Mouse (Mus musculus) spleen, adult 12 weeks (tissue): Measurements from ENCODE around the gene Phactr3.

Source experiments
- DNase-seq: peaks from one replicate; pipeline ENCODE4 v3.0.0; 2022; ENCODE audit warnings: low spot score

Phactr3 gene

DNA sequence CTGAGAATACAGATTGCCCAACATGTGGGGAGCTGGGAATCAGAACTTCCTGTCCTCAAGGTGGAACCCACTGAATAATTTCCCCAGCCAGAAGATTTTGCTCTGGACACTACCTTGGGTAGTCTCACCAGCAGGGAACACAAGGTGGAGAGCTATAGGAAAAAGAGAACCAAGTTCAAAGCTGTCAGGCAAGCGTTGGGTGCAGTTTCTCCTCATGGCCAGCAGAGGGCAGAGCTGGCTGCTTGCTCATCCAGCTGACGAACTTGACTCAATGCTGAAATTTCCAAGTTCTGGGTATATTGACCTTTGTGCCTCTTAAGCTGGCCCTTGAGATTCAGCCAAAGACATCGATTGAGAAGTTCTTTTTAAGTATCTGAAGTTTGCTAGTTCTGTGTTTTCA is 18.7 kb downstream of the Phactr3 start:
- no peak for DNase-seq

DNA sequence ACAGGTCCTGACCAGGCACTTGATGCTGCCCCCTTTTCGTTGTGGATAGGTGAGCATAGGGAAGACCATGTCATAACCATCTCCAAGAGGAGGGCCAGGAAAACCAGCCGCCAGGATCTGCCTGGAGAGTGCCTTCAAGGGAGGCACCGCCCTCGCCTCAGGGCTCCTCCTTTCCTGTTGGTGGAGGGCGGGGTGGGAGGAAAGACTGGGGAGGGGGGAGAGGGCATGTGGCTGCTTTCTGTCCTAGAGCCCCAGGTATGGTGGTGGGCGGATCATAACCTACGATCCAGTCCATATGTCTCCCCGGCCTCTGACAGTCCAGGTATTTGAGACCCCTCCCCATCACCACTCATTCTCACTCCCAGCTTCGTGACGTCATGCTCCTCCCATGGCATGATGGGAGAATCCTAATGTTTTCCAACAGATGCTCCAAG is 22.7 kb downstream of the Phactr3 start:
- no peak for DNase-seq

DNA sequence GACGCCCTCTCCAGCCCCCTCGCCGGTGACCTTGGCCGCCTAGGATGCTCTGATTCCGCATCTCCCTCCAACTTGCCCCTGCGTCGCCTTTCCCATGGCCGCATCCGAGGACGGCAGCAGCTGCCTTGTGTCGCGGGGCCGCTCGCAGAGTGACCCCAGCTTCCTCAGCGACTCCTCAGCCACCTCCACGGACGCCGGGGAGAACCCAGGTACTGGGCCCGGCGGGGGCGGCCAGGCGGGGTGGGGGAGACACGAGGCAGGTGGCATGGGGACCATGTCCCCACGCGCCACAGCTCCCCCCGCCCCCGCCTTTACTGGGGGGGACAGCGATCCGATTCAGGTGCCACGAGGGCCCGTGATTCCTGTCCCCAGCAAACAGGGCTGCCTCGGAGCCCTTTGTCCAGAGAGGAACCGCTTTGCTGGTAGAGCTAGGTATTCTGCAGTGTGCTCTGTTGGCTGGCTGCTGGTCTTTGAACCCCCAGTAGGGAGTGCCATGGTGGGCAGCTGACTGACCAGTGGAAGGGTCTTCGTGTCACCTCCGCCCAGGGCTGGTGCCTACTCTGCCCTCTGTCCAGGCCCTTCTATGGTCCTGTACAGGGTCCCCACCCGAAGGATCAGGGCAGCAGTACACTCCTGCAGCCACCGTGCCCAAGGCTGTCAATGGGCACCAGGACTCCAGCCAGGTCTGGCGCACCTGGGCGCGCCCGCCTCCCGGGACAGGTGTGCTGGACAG is 23.7 kb downstream of the Phactr3 start:
- DNase-seq = no peak

DNA sequence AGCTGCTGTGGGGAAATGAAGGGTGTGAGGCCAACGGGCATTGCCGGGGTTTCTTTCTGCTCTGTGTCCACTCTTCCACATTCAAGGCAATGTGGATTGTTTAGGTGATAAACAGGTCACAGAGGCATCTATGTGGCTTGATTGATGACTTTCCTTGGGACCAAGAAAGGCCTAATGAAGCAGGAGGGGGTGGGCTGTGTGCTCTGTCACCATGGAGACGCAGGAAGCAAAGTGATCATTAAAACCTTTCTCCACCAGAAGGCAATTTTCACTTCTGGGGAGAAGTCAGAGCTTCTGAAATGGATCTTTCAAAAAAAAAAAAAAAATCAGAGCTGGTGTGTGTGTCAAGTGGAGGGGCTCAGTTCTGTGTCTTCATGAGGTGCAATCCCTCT is 24.2 kb downstream of the Phactr3 start:
- no peak for DNase-seq

DNA sequence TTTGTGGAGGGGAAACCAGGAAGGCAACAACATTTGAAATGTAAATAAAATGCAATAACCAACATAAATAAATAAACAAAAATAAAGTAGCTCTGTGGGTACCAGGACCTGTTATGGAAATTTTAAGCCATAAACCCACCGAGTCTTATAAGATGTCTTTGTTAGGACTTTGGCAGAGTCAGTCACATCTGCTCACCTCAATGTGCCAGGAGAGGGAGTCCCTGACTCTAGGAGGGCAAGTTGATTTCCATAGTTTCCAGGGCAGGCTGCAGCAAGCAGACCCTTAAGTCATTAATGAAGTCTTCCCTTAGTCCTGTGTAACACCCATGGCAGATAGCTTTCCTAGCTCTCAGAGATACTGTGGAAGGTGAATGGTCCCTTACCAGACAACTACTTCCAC is 25.1 kb downstream of the Phactr3 start:
- no peak for DNase-seq

DNA sequence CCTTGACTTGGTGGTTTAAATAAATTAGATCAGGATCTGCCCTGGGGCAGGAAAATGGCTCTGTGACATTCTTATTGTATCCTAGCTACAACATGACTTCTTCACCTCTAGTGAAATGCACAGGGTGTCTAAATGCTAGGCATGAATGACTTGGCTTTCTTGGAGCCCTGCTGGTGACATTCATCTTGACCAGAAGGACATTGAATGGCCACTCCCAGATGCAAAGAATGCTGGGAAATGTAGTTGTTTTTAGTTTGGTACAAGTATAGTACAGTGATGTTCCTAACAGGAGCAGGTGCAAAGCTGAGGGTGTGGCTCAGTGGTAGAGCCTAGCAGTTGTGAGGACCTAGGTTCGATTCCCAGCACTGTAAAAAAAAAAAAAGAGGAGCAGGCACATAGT is 30.5 kb downstream of the Phactr3 start:
- DNase-seq = no peak

DNA sequence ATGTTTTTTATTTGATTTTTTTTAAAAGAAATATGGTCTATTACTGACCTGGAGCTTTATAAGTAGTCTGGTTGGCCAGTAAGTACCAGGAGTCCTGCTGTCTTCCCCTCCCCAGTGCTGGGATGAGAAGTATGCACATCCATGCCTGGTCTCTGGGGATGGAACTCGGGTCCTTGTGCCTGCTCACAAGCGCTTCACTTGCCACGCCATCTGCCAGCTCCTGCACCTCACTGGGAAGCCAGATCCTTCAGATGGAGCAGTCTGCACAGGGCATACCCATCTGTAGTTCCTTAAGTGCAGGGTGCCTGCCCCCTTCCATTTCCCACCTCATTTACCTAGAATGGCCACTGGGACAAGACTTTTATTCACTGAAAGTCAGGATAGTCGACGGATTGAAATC is 31.9 kb downstream of the Phactr3 start:
- no peak for DNase-seq

DNA sequence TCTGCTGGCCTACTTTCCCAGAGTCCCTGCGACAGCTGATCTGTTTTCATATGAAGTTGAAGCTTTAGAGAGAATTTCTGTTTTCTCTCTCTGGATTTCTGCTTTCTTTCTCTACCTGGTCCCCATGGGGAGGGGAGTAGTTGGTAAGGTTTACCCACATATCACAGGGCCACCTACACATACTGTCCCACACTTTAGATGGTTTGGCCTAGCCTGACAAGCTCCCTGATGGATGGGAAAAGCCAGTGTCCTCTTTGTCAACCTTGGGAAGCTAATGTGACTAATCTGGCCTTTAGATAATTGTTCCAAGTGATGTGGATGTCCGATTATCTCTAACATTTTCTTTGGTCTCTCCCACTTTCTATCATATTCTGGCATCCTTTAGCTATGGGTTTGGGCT is 34.8 kb downstream of the Phactr3 start:
- DNase-seq = no peak

DNA sequence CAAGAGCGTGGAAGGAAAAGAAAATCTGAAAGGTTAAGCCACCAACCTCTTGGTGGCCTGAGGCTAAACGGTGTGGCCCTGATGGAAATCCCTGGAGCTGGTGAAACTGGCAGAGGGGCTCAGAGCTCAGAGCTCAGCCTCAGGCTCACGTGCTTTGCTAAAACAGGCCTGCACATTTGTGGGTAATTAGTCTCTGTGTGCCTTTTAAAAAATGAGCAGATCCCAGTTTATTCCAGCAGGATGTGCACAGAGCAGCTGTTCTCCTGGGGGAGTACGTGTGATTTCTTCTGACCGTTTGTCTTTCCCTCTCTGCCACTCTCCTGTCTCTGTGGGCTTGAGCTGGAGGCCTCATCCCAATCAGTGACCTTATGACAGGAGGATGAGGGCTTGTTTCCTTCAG is 35.4 kb downstream of the Phactr3 start:
- DNase-seq = no peak

DNA sequence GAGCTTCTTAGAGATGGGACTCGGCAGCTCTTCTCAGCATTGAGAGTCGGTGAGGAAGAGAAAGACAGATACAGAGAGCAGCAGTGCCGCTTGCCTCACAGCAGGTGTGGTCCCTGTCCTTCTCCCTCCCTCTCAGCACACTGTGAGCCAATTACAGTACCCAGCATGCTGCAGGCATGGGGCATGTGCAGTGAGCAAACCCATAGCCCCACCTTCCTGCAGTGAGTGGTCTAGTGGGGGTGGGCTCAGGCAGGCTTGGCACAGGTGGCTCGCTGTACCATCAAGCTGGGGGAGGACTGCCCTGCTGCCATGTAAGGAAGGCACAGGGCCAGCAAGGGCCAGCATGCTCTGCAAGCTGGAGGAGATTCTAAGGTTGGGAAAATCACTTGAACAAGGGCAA is 35.8 kb downstream of the Phactr3 start:
- DNase-seq = no peak

DNA sequence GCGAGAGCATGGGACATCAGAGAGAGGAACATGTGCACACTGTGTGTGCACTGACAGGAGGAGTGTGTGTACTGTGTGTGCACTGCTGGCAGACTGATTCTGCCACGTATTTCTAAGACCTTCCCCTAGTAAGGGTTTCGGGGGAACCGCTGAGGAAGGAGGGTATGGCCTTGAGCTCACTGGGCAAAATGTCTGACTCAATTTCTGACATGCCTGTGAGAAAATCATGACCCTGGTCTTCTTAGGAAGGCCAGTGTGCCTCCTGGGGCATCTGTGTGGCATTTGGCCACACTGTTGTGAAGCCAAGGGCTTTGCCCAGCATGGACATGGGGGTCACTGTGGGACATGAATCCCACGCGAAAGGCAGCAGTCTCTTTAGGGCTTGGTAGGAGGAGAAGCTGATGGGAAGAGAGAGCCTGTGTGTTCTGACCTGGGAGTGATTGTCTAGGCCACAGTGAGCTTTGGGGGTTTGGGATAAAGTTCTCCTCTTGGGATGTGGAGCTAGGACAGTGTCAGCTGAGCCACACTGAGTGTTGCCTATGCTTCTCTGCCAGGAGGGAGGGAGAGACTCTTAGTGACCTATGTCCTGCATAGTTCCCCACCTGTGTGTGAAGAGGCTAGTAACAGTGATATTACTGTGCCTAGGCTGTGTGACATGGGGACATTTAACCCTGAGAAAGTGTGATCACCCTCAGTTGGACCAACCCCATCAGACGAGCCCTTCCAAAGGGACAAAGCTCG is 36.6 kb downstream of the Phactr3 start:
- no peak for DNase-seq

DNA sequence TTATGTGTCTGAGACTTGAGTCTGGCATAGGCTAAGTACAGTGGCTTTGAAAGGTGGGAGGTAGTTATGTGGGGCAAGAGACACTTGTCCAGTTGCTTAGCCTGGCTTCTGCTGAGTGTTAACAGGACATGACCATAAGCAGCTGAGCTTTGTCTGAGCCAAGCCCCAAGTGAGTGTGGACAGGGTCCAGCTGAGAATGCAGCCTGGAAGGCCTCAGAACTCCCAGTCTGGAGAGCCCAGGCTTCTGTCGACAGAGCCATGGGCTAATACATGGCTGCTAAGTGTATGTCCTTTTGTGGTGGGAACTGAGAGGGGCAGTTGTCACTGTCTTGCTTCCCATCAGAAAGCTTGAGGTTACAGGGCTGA is 37.1 kb downstream of the Phactr3 start:
- DNase-seq = no peak

DNA sequence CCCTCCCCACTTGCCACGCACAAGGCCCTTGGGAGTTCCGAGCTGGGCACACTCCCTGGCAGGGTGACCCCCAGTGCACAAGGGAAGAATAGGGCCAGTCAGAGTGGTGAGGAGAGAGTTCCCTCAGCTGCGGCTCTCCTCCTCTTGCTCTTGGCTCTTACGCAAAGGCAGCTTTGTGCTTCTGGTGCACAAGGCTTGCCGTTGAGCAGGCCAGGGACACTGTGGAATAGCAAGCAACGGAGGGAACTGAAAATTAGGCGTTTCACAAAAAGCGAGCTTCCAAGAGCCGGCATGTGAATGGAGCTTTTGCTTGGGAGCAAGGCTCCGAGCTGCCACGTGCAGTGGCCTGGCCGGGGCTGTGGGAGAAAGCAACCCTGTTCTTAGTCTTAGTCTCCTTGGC is 40.2 kb downstream of the Phactr3 start:
- DNase-seq = no peak

DNA sequence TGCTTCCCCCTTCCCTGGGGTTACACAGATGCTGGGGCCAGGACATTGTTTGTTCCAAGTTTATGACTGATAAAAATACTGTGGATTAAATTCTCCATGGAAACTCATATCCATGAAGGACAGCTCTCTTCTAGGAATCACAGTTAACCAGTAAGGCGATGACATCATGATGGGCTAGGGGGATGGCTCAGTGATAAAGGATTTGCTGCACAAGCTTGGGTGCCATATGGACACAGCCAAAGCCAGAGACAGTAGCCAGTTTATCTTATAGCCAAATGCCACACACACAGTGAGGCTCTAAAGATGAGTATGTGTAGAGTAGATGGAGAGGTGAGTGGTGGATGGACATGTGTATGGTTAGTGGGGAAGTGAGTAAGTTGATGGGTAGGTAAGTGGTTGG is 45.2 kb downstream of the Phactr3 start:
- no peak for DNase-seq

DNA sequence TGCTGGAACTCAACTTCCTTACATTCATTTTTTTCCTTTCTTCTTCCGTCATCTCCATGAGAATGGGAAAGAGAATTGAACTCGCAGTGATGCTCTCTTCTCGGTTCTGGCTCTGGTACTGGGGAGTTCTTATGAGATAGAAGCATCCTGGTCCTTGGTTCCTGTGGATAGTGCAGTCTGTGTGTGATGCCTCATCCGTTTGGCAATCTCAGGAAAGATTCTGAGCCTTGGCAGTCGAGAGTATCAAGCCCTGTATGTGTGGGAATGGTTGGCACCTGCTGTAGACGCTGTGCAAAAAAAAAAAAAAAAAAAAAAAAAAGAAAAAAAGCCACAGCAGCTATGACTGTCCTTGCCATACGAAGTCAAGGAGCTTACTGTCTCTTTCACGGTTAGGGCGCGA is 47.2 kb downstream of the Phactr3 start:
- DNase-seq = no peak

DNA sequence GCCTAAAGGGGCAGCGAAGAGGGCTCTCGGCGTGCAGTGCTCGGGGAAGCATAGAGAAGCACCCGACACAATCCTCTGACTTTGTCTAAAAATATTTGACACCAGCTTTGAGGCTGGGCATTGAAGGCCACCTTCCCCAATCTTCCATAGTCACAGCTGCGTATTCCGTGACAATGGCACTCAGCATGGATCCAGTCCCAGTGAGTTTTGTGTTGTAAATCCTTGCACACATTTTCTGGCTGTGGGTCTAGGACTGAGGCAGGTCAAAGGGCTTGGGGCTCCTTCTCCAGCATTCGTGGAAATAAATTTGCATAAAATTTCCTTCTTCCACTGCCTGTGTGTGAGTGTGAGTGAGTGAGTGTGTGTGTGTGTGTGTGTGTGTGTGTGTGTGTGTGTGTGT is 51.2 kb downstream of the Phactr3 start:
- no peak for DNase-seq

DNA sequence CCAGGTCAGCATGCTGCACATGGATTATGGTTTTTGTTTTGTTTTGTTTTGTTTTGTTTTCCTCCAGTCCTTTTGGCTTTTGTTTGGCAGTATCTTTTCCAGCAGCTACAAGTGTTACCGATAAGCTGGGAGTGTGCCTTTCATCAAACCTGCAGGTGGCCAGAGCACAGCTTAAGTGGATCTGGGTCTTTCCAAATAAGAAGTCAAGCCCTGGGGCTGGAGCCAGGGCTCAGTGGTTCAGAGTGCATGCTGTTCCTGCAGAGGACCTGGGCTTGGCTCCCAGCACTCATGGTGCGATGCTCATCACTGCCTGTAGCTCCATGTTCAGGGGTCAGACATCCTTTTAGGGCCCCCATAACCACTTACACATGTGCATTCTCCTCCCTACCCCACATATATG is 55.2 kb downstream of the Phactr3 start:
- no peak for DNase-seq

DNA sequence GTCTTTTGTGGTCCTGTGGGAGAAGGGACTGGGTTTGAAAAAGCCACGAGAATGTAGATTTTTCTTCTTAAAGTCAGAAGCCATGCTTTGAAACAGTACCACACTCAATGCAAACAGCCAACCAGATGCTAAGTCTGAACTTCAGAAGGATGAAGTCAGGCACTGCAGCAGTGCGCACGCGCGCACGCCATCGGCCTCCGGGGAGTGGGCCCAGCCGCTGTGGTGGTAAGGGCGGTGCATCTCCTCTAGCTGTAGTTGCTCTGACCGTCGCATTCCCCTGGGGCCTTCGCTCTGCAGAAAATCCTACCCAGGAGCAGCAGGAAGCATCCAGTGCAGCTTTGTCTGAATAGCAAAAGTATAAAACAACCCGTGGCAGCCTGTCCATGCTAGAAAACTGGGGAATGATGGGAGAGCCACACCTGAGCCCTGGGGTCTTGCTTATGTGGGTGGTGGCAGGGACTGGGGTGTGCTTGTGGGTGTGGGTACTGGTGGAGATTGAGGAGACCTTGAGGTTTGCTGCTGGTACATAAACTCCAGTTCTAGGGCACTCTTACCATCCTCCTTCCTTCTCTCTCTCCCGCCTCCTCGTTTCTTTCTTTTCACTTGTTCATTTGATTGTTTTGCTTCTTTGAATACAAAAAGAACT is 56.6 kb downstream of the Phactr3 start:
- DNase-seq = no peak

DNA sequence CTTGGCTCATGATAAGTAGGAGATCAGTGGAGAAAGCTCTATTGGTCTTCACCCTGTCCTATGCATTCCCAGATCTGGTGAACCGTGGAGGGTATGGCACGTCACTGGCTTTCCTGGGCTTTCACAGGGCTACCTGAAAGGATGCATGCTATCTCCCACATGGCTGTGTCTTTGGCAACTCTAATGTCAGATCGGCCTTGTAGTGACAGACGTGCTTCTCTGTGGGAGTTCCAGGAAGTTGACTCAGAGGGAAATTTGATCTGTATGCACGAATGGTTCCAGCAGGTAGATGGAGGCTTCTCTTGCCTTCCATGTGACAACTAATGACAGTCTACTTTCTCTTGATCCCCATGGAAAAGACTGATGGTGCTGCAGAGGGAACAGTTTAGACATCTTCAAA is 65.5 kb downstream of the Phactr3 start:
- DNase-seq = no peak

DNA sequence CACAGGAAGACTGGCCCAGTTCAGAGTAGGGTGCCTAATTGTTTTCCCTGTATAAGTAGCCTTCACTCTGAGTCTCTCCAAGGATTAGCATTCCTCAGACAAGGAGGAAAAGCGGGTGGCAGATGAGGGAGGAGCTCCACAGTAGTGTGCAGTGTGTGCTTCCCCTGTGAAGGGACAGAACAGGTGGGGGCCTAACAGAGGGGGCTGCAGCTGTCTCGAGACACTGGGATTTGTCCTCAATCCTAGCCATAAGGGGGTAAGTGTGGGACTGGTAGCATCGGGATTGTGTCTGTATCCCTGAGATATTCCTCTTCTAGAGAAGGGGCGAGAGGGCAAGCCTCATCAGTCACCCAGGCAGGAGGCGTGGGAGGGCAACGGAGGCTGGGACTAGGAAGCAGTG is 66.1 kb downstream of the Phactr3 start:
- DNase-seq = no peak

DNA sequence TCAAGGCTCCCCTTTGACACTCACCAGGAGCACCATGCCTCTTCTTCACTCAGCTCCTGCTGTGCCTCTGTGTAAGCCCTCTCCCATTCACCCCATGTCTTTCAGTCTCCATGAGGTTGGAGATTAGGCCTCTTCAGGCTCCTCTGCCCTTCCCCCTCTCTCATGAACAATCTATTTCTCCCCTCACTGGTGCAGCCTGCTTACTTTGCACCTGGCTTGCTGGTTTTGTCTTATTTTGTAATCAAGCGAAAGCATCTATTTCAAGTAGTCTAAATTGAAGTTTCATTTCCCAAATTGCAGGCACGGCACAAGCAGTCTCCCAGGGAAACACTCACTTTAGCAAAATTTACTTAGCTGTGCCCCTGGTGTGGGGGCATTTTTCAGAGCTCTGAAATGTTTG is 70.2 kb downstream of the Phactr3 start:
- DNase-seq = no peak

DNA sequence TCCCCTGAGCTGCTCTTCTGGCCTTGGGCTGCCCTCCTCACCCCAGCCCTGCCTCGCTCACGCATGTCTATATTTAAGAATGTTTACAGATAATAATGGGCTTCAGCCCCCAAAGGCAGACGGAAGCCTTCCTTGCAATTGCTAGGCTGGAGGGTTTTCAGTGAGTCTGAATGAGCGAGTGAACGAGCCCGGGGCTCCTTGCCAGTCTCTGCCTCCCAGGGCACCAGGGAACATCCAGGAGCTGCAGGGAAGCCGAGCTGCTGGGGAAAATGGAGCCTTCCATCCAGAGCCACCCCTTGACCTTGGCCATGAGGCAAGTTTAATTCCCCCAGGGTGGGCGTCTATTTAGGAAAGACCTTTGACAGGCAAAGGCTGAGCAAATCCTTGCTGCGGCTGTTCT is 74.1 kb downstream of the Phactr3 start:
- DNase-seq = no peak

DNA sequence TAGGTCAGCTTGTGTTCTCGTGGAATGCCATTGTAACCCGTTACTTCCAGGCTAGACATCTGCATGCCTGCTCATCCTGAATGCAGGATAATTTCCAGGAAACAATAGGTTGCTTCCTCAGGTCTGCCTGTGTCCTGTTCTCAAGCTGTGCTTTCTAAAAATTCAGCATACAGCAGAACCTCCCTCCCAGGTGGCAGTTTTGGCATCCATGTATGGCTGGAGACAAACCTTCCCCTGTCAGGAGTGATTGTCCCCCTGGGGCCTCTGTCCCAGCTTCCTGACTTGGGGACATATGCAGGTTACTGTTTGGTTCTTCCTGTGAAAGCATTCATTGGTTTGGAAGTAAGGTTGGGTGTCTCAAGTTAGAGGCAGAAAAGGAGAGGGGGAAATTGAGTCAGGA is 74.7 kb downstream of the Phactr3 start:
- DNase-seq = no peak

DNA sequence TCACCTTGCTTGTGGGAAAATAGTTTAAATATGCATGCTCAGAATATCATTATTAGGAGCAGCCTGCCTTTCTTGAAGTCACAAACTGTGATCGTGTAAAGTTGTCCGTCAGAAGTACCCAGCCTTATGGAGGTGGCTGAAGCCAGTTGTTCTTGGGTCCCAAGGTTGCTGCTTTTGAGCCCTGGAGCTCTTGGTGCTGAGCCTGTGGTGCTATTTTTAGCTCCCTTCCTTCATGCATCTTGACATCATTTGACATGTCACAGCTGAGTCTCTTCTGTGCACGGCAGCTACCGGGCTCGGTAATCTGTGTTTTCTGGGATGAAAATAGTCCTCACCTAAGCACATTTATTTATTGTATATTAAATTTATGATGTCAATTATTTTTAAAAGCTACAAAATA is 76.1 kb downstream of the Phactr3 start:
- DNase-seq = no peak
